Mouse (Mus musculus): ENCODE measurements around the gene Chrd. TPM values are rescaled to one million over a fixed set of nuclear protein-coding genes. Genes with fewer than 3 reads are reported as not detected.

Gene Chrd
- polyA plus RNA-seq, 1 experiment from 2014 or later: 0.70 TPM

Other genes with a start within 250 kb of the Chrd start
- gene Eif2b5, start 234.3 kb upstream of the Chrd start, polyA plus RNA-seq (2014; fragmentation: Nextera tagmentation; extraction: Ambion mirVana): 67.3 and 69.6 TPM in 2 replicates
- gene Dvl3, start 216.1 kb upstream of the Chrd start, polyA plus RNA-seq (2014; fragmentation: Nextera tagmentation; extraction: Ambion mirVana): 20.7 and 21.0 TPM in 2 replicates
- 451 and 502 TPM in 2 replicates for gene Ap2m1, start 197.6 kb upstream of the Chrd start, polyA plus RNA-seq (2014; fragmentation: Nextera tagmentation; extraction: Ambion mirVana)
- 37.1 and 46.0 TPM in 2 replicates for gene Abcf3, start 184.6 kb upstream of the Chrd start, polyA plus RNA-seq (2014; fragmentation: Nextera tagmentation; extraction: Ambion mirVana)
- gene Vwa5b2, start 143.7 kb upstream of the Chrd start, polyA plus RNA-seq (2014; fragmentation: Nextera tagmentation; extraction: Ambion mirVana): 0.23 and 0.54 TPM in 2 replicates
- 19.4 TPM in 2 replicates for gene Eef1akmt4, start 121.5 kb upstream of the Chrd start, polyA plus RNA-seq (2014; fragmentation: Nextera tagmentation; extraction: Ambion mirVana)
- gene Gm49333, start 121.5 kb upstream of the Chrd start, polyA plus RNA-seq (2014; fragmentation: Nextera tagmentation; extraction: Ambion mirVana): 0.14 TPM in 1 of 2 replicates, not detected in the other
- gene Alg3, start 121.4 kb upstream of the Chrd start, polyA plus RNA-seq (2014; fragmentation: Nextera tagmentation; extraction: Ambion mirVana): 29.3 and 31.4 TPM in 2 replicates
- 0.40 and 0.57 TPM in 2 replicates for gene Camk2n2, start 111.8 kb upstream of the Chrd start, polyA plus RNA-seq (2014; fragmentation: Nextera tagmentation; extraction: Ambion mirVana)
- 0.22 and 0.53 TPM in 2 replicates for gene Ece2, start 103.3 kb upstream of the Chrd start, polyA plus RNA-seq (2014; fragmentation: Nextera tagmentation; extraction: Ambion mirVana)
- gene Psmd2, start 81.5 kb upstream of the Chrd start, polyA plus RNA-seq (2014; fragmentation: Nextera tagmentation; extraction: Ambion mirVana): 217 and 231 TPM in 2 replicates
- 96.6 and 107 TPM in 2 replicates for gene Eif4g1, start 64.8 kb upstream of the Chrd start, polyA plus RNA-seq (2014; fragmentation: Nextera tagmentation; extraction: Ambion mirVana)
- 7.1 and 7.2 TPM in 2 replicates for gene Fam131a, start 39.9 kb upstream of the Chrd start, polyA plus RNA-seq (2014; fragmentation: Nextera tagmentation; extraction: Ambion mirVana)
- gene Polr2h, start 15.5 kb upstream of the Chrd start, polyA plus RNA-seq (2014; fragmentation: Nextera tagmentation; extraction: Ambion mirVana): 53.2 and 58.4 TPM in 2 replicates
- gene Clcn2, start 15.4 kb upstream of the Chrd start, polyA plus RNA-seq (2014; fragmentation: Nextera tagmentation; extraction: Ambion mirVana): 4.0 and 5.1 TPM in 2 replicates
- 0.34 TPM in 1 of 2 replicates, not detected in the other for gene Thpo, start 1.4 kb downstream of the Chrd start, polyA plus RNA-seq (2014; fragmentation: Nextera tagmentation; extraction: Ambion mirVana)

Measured in heart, embryonic 14.5 days (tissue).